Mouse (Mus musculus) neural tube, embryonic 14.5 days (tissue): ENCODE results near the gene Tspyl3. TPM values are rescaled to one million over a fixed set of nuclear protein-coding genes. Genes with fewer than 3 reads are reported as not detected.

ENCODE experiments used
- ATAC-seq: fragments of 200-750 bp; cut with Nextera tagmentation; 2 replicates; pipeline ENCODE4 v1.8.0; 2017; ENCODE audit warnings: low read depth, mild to moderate bottlenecking, moderate TSS enrichment, moderate library complexity
- H3K27ac ChIP-seq: fragments of 300-500 bp; sonication (generic); 2 replicates; pipeline ENCODE4 v1.5.1; 2014; ENCODE audit warnings: low read depth, mild to moderate bottlenecking, control low read depth, low read length, moderate library complexity, mixed read lengths
- H3K27me3 ChIP-seq: fragments of 300-500 bp; sonication (generic); 2 replicates; pipeline ENCODE4 v1.6.1; 2014; ENCODE audit warnings: low read length; ENCODE audit not compliant: control insufficient read depth, insufficient read depth
- H3K36me3 ChIP-seq: fragments of 300-500 bp; sonication (generic); 2 replicates; pipeline ENCODE4 v1.6.1; 2014; ENCODE audit warnings: low read length, mixed read lengths; ENCODE audit not compliant: control insufficient read depth, insufficient read depth
- H3K4me1 ChIP-seq: fragments of 300-500 bp; sonication (generic); 2 replicates; pipeline ENCODE4 v1.6.1; 2014; ENCODE audit warnings: low read length; ENCODE audit not compliant: control insufficient read depth, insufficient read depth
- H3K4me2 ChIP-seq: fragments of 300-500 bp; sonication (generic); 2 replicates; pipeline ENCODE4 v1.6.1; 2014; ENCODE audit warnings: mild to moderate bottlenecking, low read depth, low read length, control low read depth
- H3K4me3 ChIP-seq: fragments of 300-500 bp; sonication (generic); 2 replicates; pipeline ENCODE4 v1.5.1; 2014; ENCODE audit warnings: low read depth, low read length, control low read depth, mixed read lengths
- H3K9ac ChIP-seq: fragments of 300-500 bp; sonication (generic); replicated peaks from 2 replicates; pipeline ENCODE4 v1.6.1; 2014; ENCODE audit warnings: low read depth, mild to moderate bottlenecking, control low read depth, low read length, mixed read lengths
- H3K9me3 ChIP-seq: fragments of 300-500 bp; sonication (generic); 2 replicates; pipeline ENCODE4 v1.6.1; 2016; ENCODE audit warnings: low read length; ENCODE audit not compliant: control insufficient read depth
- WGBS: fragments of 180-500 bp; shearing (Covaris S2); extraction: QIAGEN DNeasy Blood & Tissue Kit; methylation state at CpG from one replicate; pipeline ENCODE4 v1.1.7; 2014; 5-methylcytosine and 5-hydroxymethylcytosine counted together
- polyA plus RNA-seq: library from polyadenylated mRNA; unstranded; fragments of >200 nt; fragmentation: Nextera tagmentation; extraction: Ambion mirVana; gene quantifications from 2 replicates; pipeline ENCODE4 v1.2.1, GENCODE M21; 2014

Gene Tspyl3
- polyA plus RNA-seq, 1 experiment from 2014 or later: 29.3 TPM

DNA sequence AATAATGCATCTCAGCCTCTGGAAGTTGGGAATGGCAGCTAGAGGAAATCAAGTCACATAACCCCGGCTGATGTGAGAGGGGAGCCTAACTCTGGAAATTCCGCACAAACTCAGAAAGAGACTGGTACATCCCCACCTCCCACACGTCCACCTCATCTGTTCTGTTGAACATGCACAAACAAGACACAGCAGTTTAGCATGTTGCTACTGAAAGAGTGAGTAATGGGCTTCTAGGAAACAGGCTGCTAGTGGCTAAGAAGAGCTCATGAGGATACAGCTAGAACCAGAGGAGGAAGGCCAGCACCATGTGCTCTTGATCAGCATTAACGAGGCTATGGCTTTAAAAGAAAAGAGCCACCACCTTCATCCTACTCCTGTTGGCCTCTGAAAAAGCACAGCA, 12.7 kb upstream of the Tspyl3 start:
- peaks cover 36% of the 10 kb centered on the region for H3K4me1 ChIP-seq
- no peak overlapping the region for H3K9ac ChIP-seq
- H3K4me3 ChIP-seq: no peak overlapping the region
- H3K9me3 ChIP-seq: no peaks in the 10 kb centered on the region
- no peaks in the 10 kb centered on the region for H3K27me3 ChIP-seq
- H3K36me3 ChIP-seq: peaks cover 20% of the 10 kb centered on the region; the same call in 1 of the 2 replicates
- WGBS: 79% methylated on average over 4 of the region's 4 CpGs
- H3K4me2 ChIP-seq: peak overlapping the region; percentile 6; the same call in 1 of the 2 replicates
- ATAC-seq: no peak
- H3K27ac ChIP-seq: no peak overlapping the region

DNA sequence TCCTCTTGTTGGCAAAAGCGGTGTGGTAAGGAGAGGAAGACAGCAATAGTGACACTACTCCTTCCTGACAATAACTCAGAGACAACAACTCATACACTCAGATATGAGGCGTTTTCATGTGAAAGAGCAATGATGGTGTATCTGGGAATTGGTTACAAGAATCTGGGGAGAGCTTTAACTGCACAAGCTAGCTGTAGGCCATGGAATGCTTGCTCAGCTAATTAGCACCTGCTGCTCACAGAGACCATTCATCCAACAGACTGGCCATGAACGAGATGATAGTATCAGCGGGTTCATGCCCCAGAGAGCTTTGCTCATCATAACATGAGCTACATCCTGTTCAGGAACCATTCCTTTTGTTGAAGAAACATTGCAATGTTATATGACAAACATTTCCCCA, 12.0 kb upstream of the Tspyl3 start:
- 67% methylated on average over 4 of the region's 4 CpGs for WGBS
- H3K4me1 ChIP-seq: peaks cover 30% of the 10 kb centered on the region
- no peaks in the 10 kb centered on the region for H3K9me3 ChIP-seq
- ATAC-seq: no peak
- H3K27me3 ChIP-seq: no peaks in the 10 kb centered on the region
- no peak overlapping the region for H3K4me2 ChIP-seq
- no peak overlapping the region for H3K9ac ChIP-seq
- H3K36me3 ChIP-seq: peaks cover 24% of the 10 kb centered on the region; the same call in 1 of the 2 replicates
- H3K4me3 ChIP-seq: no peak overlapping the region
- no peak overlapping the region for H3K27ac ChIP-seq

DNA sequence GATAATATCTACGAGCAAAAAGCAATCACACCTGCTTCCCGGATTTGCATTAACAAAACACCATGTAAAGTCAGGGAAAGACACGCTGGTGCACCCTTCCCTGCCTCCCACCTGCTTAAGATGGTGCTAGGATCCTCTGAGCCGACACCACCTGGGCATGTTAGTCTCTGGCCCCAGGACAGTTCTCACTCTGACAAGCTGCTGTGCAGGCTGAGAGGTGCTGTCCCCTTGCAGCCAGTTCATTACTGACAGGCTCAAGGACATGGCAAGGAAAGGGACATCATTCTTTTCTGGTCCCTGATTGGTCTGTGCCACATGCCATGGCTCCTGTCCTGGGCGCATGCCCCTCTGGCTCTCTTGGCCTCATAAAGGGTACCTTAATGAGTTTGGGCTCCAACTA, 3.3 kb upstream of the Tspyl3 start:
- no peaks in the 10 kb centered on the region for H3K9me3 ChIP-seq
- no peak for ATAC-seq
- H3K4me3 ChIP-seq: no peak overlapping the region
- peaks cover 42% of the 10 kb centered on the region for H3K36me3 ChIP-seq
- no peaks in the 10 kb centered on the region for H3K27me3 ChIP-seq
- no peak overlapping the region for H3K9ac ChIP-seq
- H3K4me1 ChIP-seq: peaks cover 9% of the 10 kb centered on the region; the same call in 1 of the 2 replicates
- no peak overlapping the region for H3K27ac ChIP-seq
- H3K4me2 ChIP-seq: no peak overlapping the region
- 88% methylated on average over 5 of the region's 5 CpGs for WGBS

DNA sequence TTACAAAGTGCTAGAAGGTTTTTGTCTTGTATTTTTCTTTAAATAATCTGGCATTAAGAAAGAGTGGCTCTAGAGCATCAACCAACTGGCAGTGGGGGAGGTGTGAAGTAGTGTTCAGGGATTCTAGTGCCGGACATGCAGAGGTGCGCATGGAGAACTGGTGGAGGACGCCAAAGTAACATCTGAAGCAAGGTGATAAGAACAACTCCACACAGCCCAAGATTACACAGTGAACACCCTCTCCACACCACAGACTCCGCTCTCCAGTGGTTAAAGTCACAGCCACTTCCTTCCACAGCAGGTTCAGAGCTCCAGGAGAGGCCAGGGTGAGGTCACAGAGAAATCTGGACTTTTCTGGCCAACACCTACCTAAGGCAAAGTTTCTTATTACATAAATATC, 2.7 kb upstream of the Tspyl3 start:
- WGBS: 91% methylated on average over 4 of the region's 4 CpGs
- Histone ChIP-seq H3K4me2 (no peak overlapping the region), H3K9me3 (no peaks in the 10 kb centered on the region), H3K4me1 (peaks cover 9% of the 10 kb centered on the region; the same call in 1 of the 2 replicates), H3K27me3 (no peaks in the 10 kb centered on the region), H3K36me3 (peaks cover 39% of the 10 kb centered on the region), H3K9ac (no peak overlapping the region), H3K4me3 (no peak overlapping the region), H3K27ac (no peak overlapping the region)
- no peak for ATAC-seq

DNA sequence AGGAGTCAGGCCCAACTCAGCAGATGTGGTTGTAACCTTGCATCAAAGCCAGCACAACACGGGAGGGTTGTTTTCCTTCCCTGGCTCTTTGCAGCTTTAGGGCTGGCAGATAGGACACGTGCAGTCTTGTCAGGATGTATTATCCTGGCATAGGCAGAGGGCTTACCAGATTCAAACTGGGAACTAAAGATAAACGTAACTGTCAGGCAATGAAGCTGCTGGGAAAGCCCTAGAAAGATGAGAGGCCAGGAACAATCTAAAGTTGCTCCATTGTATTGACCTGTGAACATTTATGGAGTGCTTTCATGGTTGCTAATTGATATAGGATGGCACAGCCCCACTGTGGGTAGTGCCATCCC, 333 bp upstream of the Tspyl3 start:
- Histone ChIP-seq H3K36me3 (peaks cover 21% of the 10 kb centered on the region), H3K9me3 (no peaks in the 10 kb centered on the region), H3K4me1 (peaks cover 9% of the 10 kb centered on the region; the same call in 1 of the 2 replicates), H3K27ac (peak overlapping the region; percentile 74), H3K9ac (peak overlapping the region; percentile 75; the same call in 1 of the 2 replicates), H3K4me2 (peak overlapping the region; percentile 64), H3K27me3 (no peaks in the 10 kb centered on the region), H3K4me3 (peak overlapping the region; percentile 53)
- peak; percentile 52 for ATAC-seq
- 4% methylated on average over 3 of the region's 3 CpGs for WGBS

DNA sequence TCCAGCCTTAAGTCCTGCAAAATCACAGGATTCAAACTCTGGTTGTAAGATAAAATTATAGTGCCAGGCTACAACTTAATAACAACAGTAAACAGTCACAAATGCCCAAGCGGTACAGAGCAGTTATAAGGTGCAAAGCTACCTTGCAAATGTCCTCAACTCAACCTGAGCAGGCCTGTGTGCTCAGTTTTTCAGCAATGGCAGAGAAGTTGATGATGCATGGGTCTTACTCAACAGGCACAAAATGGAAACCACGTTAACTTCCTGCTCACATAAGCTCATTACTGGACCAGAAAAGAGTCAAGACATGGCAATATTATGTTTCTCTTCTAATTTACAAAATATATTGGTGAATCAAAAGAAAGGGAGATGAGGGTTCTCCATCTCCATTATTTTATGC, 2.7 kb downstream of the Tspyl3 start:
- no peak overlapping the region for H3K4me3 ChIP-seq
- H3K4me2 ChIP-seq: no peak overlapping the region
- H3K4me1 ChIP-seq: peaks cover 9% of the 10 kb centered on the region; the same call in 1 of the 2 replicates
- WGBS: 99% methylated on average over 2 of the region's 2 CpGs
- H3K27me3 ChIP-seq: no peaks in the 10 kb centered on the region
- no peak overlapping the region for H3K9ac ChIP-seq
- H3K27ac ChIP-seq: no peak overlapping the region
- ATAC-seq: no peak
- no peaks in the 10 kb centered on the region for H3K9me3 ChIP-seq
- no peaks in the 10 kb centered on the region for H3K36me3 ChIP-seq

DNA sequence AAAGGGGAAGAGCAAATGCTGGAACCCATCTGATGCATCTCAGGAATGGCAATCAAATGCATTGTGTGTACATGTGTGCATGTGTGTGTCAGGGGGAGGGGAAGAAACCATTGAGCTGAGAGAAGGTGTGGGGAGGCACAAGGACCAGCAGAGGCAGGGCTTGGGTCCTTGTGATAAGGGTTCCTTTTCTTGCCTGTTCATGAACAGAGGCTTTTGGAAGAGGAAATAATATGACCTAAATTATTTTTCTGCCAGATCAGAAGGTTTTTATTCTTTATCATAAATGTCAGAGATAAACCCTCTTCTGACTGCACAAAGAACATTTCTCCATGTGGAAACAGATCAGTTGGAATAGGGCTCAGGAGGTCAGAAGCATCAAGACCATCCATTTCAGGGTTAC, 3.1 kb downstream of the Tspyl3 start:
- Histone ChIP-seq H3K27ac (no peak overlapping the region), H3K4me2 (no peak overlapping the region), H3K36me3 (no peaks in the 10 kb centered on the region), H3K4me1 (peaks cover 9% of the 10 kb centered on the region; the same call in 1 of the 2 replicates), H3K4me3 (no peak overlapping the region), H3K27me3 (no peaks in the 10 kb centered on the region), H3K9ac (no peak overlapping the region), H3K9me3 (no peaks in the 10 kb centered on the region)
- ATAC-seq: no peak

DNA sequence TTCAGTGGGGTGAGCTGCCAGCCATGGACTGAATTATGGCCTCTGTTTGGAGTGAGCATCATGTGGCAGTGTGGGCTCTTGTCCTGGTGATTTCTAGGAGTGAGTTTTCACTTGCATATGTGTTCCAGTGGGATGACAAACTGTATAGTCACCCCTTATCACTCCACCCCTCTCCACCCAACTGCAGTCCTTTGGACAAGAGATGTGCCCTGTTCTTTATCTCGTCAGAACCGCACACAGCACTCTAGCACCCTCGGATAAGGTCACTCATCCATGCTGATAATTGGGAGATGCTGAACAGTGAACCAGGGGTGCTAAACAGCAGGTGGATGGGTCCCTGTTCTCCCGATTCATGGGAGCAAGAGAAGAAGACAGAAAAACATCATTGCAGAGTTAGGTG, 3.6 kb downstream of the Tspyl3 start:
- no peak for ATAC-seq
- Histone ChIP-seq H3K9ac (no peak overlapping the region), H3K27ac (no peak overlapping the region), H3K4me1 (peaks cover 9% of the 10 kb centered on the region; the same call in 1 of the 2 replicates), H3K4me2 (no peak overlapping the region), H3K36me3 (no peaks in the 10 kb centered on the region), H3K4me3 (no peak overlapping the region), H3K9me3 (no peaks in the 10 kb centered on the region), H3K27me3 (no peaks in the 10 kb centered on the region)
- 89% methylated on average over 4 of the region's 4 CpGs for WGBS

DNA sequence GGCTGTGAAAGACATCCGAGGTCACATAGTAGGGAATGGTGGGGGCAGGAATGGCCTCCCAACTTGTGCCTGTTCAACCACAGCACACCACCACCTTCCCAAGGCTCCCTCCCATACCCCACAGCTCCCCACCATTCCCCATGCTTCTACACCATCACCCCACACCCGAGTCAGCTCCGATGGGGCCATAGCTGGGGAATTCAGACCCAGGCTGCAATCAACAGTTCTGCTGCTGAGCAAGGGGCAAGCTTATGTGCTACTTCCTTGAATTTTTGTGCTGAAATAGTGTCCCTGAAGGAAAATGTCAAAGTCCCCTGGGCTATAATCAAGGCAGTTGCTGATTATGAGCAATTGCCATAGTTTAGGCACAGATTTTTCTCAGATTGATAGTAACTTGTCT, 6.7 kb downstream of the Tspyl3 start:
- Histone ChIP-seq H3K4me1 (no peaks in the 10 kb centered on the region), H3K27me3 (no peaks in the 10 kb centered on the region), H3K36me3 (no peaks in the 10 kb centered on the region), H3K4me3 (no peak overlapping the region), H3K9ac (no peak overlapping the region), H3K27ac (no peak overlapping the region), H3K9me3 (no peaks in the 10 kb centered on the region), H3K4me2 (no peak overlapping the region)
- no peak for ATAC-seq
- WGBS: 79% methylated on average over 3 of the region's 3 CpGs
